Mouse (Mus musculus) cerebellum, adult 2 months (tissue): ENCODE measurements at regions not wholly inside any gene's neighbourhood (a gene's known extent, or its start where the extent isn't known, plus 50 kb on each side); places are given as distances from the start of the nearest gene placed in this dataset.

ENCODE experiments used
- DNase-seq, 2 experiments: peaks; one replicate each; pipeline ENCODE4 v3.0.0; 2021
- H3K27ac ChIP-seq: fragments of 200-500 bp; 2 replicates; pipeline ENCODE4 v1.5.1; 2012; ENCODE audit warnings: low read length, control low read depth, inconsistent platforms; ENCODE audit not compliant: insufficient read depth
- H3K27me3 ChIP-seq: fragments of 200-500 bp; 2 replicates; pipeline ENCODE4 v1.6.1; 2012; ENCODE audit warnings: inconsistent platforms, mild to moderate bottlenecking, low read length, moderate library complexity; ENCODE audit not compliant: control insufficient read depth, insufficient read depth
- H3K4me1 ChIP-seq: fragments of 200-500 bp; 2 replicates; pipeline ENCODE4 v1.6.1; 2011; ENCODE audit warnings: low read length; ENCODE audit not compliant: control insufficient read depth, insufficient read depth
- H3K4me3 ChIP-seq: fragments of 200-500 bp; replicated peaks from 2 replicates; pipeline ENCODE3; 2011; ENCODE audit warnings: mild to moderate bottlenecking, low read depth, low read length, control low read depth; ENCODE audit not compliant: insufficient read depth
- CTCF ChIP-seq: fragments of 200-500 bp; IDR thresholded peaks from 2 replicates; pipeline ENCODE4 v1.5.1; 2011; ENCODE audit warnings: low read depth, mild to moderate bottlenecking, control low read depth, low read length, moderate library complexity, borderline replicate concordance; ENCODE audit not compliant: insufficient read depth
- POLR2A ChIP-seq: fragments of 200-500 bp; IDR thresholded peaks from 2 replicates; pipeline ENCODE4 v1.6.1; 2011; ENCODE audit warnings: low read length, control low read depth, borderline replicate concordance; ENCODE audit not compliant: insufficient read depth
- WGBS: fragments of 180-500 bp; shearing (Covaris S2); methylation state at CpG from one replicate; pipeline ENCODE4 v1.1.7; 2018; 5-methylcytosine and 5-hydroxymethylcytosine counted together

GRCm38 (mm10) chr5:146676470-146677150, 91.6 kb upstream of the Gpr12 start:
- Histone ChIP-seq H3K4me3 (peak overlapping the region; percentile 38), H3K4me1 (no peaks in the 10 kb centered on the region; the same call in 1 of the 2 replicates), H3K27me3 (no peaks in the 10 kb centered on the region), H3K27ac (no peak overlapping the region)
- no peak for DNase-seq
- 31% methylated on average over 12 of the region's 12 CpGs for WGBS
- TF ChIP-seq CTCF (no peak), POLR2A (no peak)

- H3K27me3 ChIP-seq: no peaks in the 10 kb centered on the region
Observed at GRCm38 (mm10) chr5:146675887-146676277, 90.8 kb upstream of the Gpr12 start.

GRCm38 (mm10) chr5:146675006-146675886, 90.2 kb upstream of the Gpr12 start:
- Histone ChIP-seq H3K4me3 (no peak overlapping the region), H3K27me3 (no peaks in the 10 kb centered on the region), H3K4me1 (no peaks in the 10 kb centered on the region; the same call in 1 of the 2 replicates), H3K27ac (no peak overlapping the region)
- peak; percentile 45 to 69 for DNase-seq
- TF ChIP-seq CTCF (peak; percentile 90), POLR2A (no peak)
- WGBS: 17% methylated on average over 19 of the region's 19 CpGs

More at GRCm38 (mm10) chr5:146675887-146676277, 90.8 kb upstream of the Gpr12 start:
- H3K27ac ChIP-seq: no peak overlapping the region
- no peak overlapping the region for H3K4me3 ChIP-seq
- WGBS: 63% methylated on average over 4 of the region's 4 CpGs
- DNase-seq: no peak
- no peaks in the 10 kb centered on the region; the same call in 1 of the 2 replicates for H3K4me1 ChIP-seq
- TF ChIP-seq CTCF (no peak), POLR2A (no peak)

- TF ChIP-seq POLR2A: no peak
- TF ChIP-seq CTCF: no peak
- H3K4me3 ChIP-seq: no peak overlapping the region
- H3K27me3 ChIP-seq: no peaks in the 10 kb centered on the region
- no peaks in the 10 kb centered on the region for H3K4me1 ChIP-seq
- no peak overlapping the region for H3K27ac ChIP-seq
- 74% methylated on average over 8 of the region's 8 CpGs for WGBS
- DNase-seq: no peak
Observed at GRCm38 (mm10) chr5:146661751-146662150, 76.7 kb upstream of the Gpr12 start.

GRCm38 (mm10) chr5:146657228-146657627, 72.2 kb upstream of the Gpr12 start:
- 90% methylated on average over 2 of the region's 2 CpGs for WGBS
- TF ChIP-seq CTCF (no peak), POLR2A (no peak)
- H3K4me1 ChIP-seq: peaks cover 4% of the 10 kb centered on the region
- H3K27ac ChIP-seq: no peak overlapping the region
- no peak overlapping the region for H3K4me3 ChIP-seq
- no peaks in the 10 kb centered on the region for H3K27me3 ChIP-seq
- DNase-seq: no peak

GRCm38 (mm10) chr5:146655394-146655793, 70.4 kb upstream of the Gpr12 start:
- no peak overlapping the region for H3K4me3 ChIP-seq
- H3K27ac ChIP-seq: no peak overlapping the region
- 53% methylated on average over 7 of the region's 7 CpGs for WGBS
- H3K27me3 ChIP-seq: no peaks in the 10 kb centered on the region
- H3K4me1 ChIP-seq: peaks cover 4% of the 10 kb centered on the region
- DNase-seq: no peak
- TF ChIP-seq CTCF (no peak), POLR2A (no peak)

GRCm38 (mm10) chr5:146653686-146654450, 68.8 kb upstream of the Gpr12 start:
- peak; percentile 38 to 42 for DNase-seq
- WGBS: 15% methylated on average over 19 of the region's 19 CpGs
- peaks cover 4% of the 10 kb centered on the region for H3K4me1 ChIP-seq
- peak overlapping the region; percentile 5 for H3K4me3 ChIP-seq
- no peak overlapping the region for H3K27ac ChIP-seq
- no peaks in the 10 kb centered on the region for H3K27me3 ChIP-seq
- TF ChIP-seq CTCF: no peak
- TF ChIP-seq POLR2A: no peak
